Mouse (Mus musculus) embryonic facial prominence, embryonic 11.5 days (tissue): Measurements from ENCODE around the gene Hoxb9. TPM values are rescaled to one million over a fixed set of nuclear protein-coding genes. Genes with fewer than 3 reads are reported as not detected.

ENCODE experiments used
- ATAC-seq: fragments of 200-750 bp; cut with Nextera tagmentation; replicated peaks from 2 replicates; pipeline ENCODE4 v1.8.0; 2017; ENCODE audit warnings: low read depth; ENCODE audit not compliant: insufficient number of reproducible peaks, low FRiP score, low TSS enrichment
- DNase-seq: peaks from one replicate; pipeline ENCODE4 v3.0.0-alpha.2; 2015; ENCODE audit warnings: low spot score
- H3K27ac ChIP-seq: fragments of 300-500 bp; sonication (generic); replicated peaks from 2 replicates; pipeline ENCODE4 v1.5.1; 2014; ENCODE audit warnings: mild to moderate bottlenecking, low read depth, low read length, control low read depth
- H3K27me3 ChIP-seq: fragments of 300-500 bp; sonication (generic); 2 replicates; pipeline ENCODE4 v1.6.1; 2014; ENCODE audit warnings: mild to moderate bottlenecking, low read length, moderate library complexity, mixed read lengths; ENCODE audit not compliant: control insufficient read depth, insufficient read depth
- H3K36me3 ChIP-seq: fragments of 300-500 bp; sonication (generic); replicated peaks from 2 replicates; pipeline ENCODE4 v1.6.1; 2014; ENCODE audit warnings: low read depth, mild to moderate bottlenecking, low read length, moderate library complexity, mixed read lengths; ENCODE audit not compliant: control insufficient read depth, insufficient read depth
- H3K4me1 ChIP-seq: fragments of 300-500 bp; sonication (generic); 2 replicates; pipeline ENCODE4 v1.6.1; 2014; ENCODE audit warnings: low read length, mixed read lengths; ENCODE audit not compliant: control insufficient read depth, insufficient read depth
- H3K4me2 ChIP-seq: fragments of 300-500 bp; sonication (generic); 2 replicates; pipeline ENCODE4 v1.6.1; 2014; ENCODE audit warnings: low read depth, mild to moderate bottlenecking, control low read depth, low read length, moderate library complexity
- H3K4me3 ChIP-seq: fragments of 300-500 bp; sonication (generic); 2 replicates; pipeline ENCODE4 v1.5.1; 2014; ENCODE audit warnings: low read depth, low read length, control low read depth
- H3K9ac ChIP-seq: fragments of 300-500 bp; sonication (generic); replicated peaks from 2 replicates; pipeline ENCODE4 v1.6.1; 2014; ENCODE audit warnings: mild to moderate bottlenecking, control low read depth, low read length
- H3K9me3 ChIP-seq: fragments of 300-500 bp; sonication (generic); replicated peaks from 2 replicates; pipeline ENCODE4 v1.6.1; 2016; ENCODE audit warnings: mild to moderate bottlenecking, low read length, inconsistent platforms, mixed read lengths; ENCODE audit not compliant: control insufficient read depth
- WGBS: fragments of 180-500 bp; shearing (Covaris S2); extraction: QIAGEN DNeasy Blood & Tissue Kit; methylation state at CpG from one replicate; pipeline ENCODE4 v1.1.7; 2014; 5-methylcytosine and 5-hydroxymethylcytosine counted together
- polyA plus RNA-seq: library from polyadenylated mRNA; unstranded; fragments of >200 nt; fragmentation: Nextera tagmentation; extraction: Ambion mirVana; gene quantifications from 2 replicates; pipeline ENCODE4 v1.2.1, GENCODE M21; 2014

Gene Hoxb9
- polyA plus RNA-seq, 1 experiment from 2014 or later = 0.38 TPM

GRCm38 (mm10) chr11:96284774-96285734 is 13.8 kb downstream of the Hoxb9 start:
- WGBS = under 1% methylated on average over 33 of the region's 37 CpGs
- Histone ChIP-seq H3K27me3 (peaks cover 91% of the 10 kb centered on the region), H3K27ac (no peak overlapping the region), H3K4me2 (no peak overlapping the region), H3K4me1 (no peaks in the 10 kb centered on the region), H3K9me3 (no peaks in the 10 kb centered on the region), H3K9ac (no peak overlapping the region), H3K4me3 (no peak overlapping the region), H3K36me3 (no peaks in the 10 kb centered on the region; the same call in 1 of the 2 replicates)
- ATAC-seq (no peak), DNase-seq (no peak)

GRCm38 (mm10) chr11:96285771-96286738 is 14.8 kb downstream of the Hoxb9 start, which contains the start of gene Hoxb7:
TSS of gene Hoxb7 (plus strand) at chr11:96286623.
- Histone ChIP-seq H3K4me3 (no peak within 1 kb of the TSS), H3K4me2 (peak within 1 kb of the TSS; percentile 21; the same call in 1 of the 2 replicates), H3K27ac (no peak within 1 kb of the TSS), H3K9ac (no peak within 1 kb of the TSS), H3K9me3 (no peaks in the 10 kb centered on the region), H3K27me3 (peaks cover 92% of the 10 kb centered on the region), H3K36me3 (no peaks in the 10 kb centered on the region; the same call in 1 of the 2 replicates), H3K4me1 (no peaks in the 10 kb centered on the region)
- DNase-seq = no peak
- WGBS = 1% methylated on average over 43 of the region's 43 CpGs
- no peak for ATAC-seq

GRCm38 (mm10) chr11:96286739-96287385 is 15.6 kb downstream of the Hoxb9 start:
- H3K4me2 ChIP-seq = peak overlapping the region; percentile 21; the same call in 1 of the 2 replicates
- H3K36me3 ChIP-seq = no peaks in the 10 kb centered on the region
- ATAC-seq (no peak), DNase-seq (no peak)
- no peak overlapping the region for H3K9ac ChIP-seq
- WGBS = under 1% methylated on average over 54 of the region's 55 CpGs
- H3K4me3 ChIP-seq = no peak overlapping the region
- H3K9me3 ChIP-seq = no peaks in the 10 kb centered on the region
- H3K27ac ChIP-seq = no peak overlapping the region
- peaks cover 91% of the 10 kb centered on the region for H3K27me3 ChIP-seq
- H3K4me1 ChIP-seq = no peaks in the 10 kb centered on the region

- no peak for ATAC-seq
- Histone ChIP-seq H3K27me3 (peaks cover 92% of the 10 kb centered on the region), H3K27ac (no peak overlapping the region), H3K4me2 (no peak overlapping the region), H3K4me1 (no peaks in the 10 kb centered on the region), H3K36me3 (no peaks in the 10 kb centered on the region), H3K4me3 (no peak overlapping the region), H3K9ac (no peak overlapping the region), H3K9me3 (no peaks in the 10 kb centered on the region)
- no peak for DNase-seq
- WGBS = 0% methylated on average over 9 of the region's 9 CpGs
Measured at GRCm38 (mm10) chr11:96287411-96287810, 16.2 kb downstream of the Hoxb9 start.

GRCm38 (mm10) chr11:96288455-96289221 is 17.4 kb downstream of the Hoxb9 start:
- WGBS = 7% methylated on average over 1 of the region's 1 CpGs
- no peaks in the 10 kb centered on the region for H3K36me3 ChIP-seq
- H3K27me3 ChIP-seq = peaks cover 94% of the 10 kb centered on the region
- DNase-seq (no peak), ATAC-seq (no peak)
- no peak overlapping the region for H3K4me2 ChIP-seq
- H3K9me3 ChIP-seq = no peaks in the 10 kb centered on the region
- H3K4me1 ChIP-seq = no peaks in the 10 kb centered on the region
- H3K9ac ChIP-seq = no peak overlapping the region
- no peak overlapping the region for H3K27ac ChIP-seq
- no peak overlapping the region for H3K4me3 ChIP-seq

- H3K4me3 ChIP-seq = no peak overlapping the region
- no peaks in the 10 kb centered on the region for H3K4me1 ChIP-seq
- no peak overlapping the region for H3K9ac ChIP-seq
- DNase-seq = no peak
- no peak for ATAC-seq
- peaks cover 96% of the 10 kb centered on the region for H3K27me3 ChIP-seq
- no peak overlapping the region for H3K4me2 ChIP-seq
- no peaks in the 10 kb centered on the region for H3K36me3 ChIP-seq
- no peak overlapping the region for H3K27ac ChIP-seq
- WGBS = 2% methylated on average over 21 of the region's 21 CpGs
- H3K9me3 ChIP-seq = no peaks in the 10 kb centered on the region
Measured at GRCm38 (mm10) chr11:96289293-96289692, 18.0 kb downstream of the Hoxb9 start.

GRCm38 (mm10) chr11:96289837-96290236 is 18.6 kb downstream of the Hoxb9 start:
- 7% methylated on average over 6 of the region's 6 CpGs for WGBS
- no peak overlapping the region for H3K4me2 ChIP-seq
- no peaks in the 10 kb centered on the region for H3K36me3 ChIP-seq
- H3K4me3 ChIP-seq = no peak overlapping the region
- ATAC-seq (no peak), DNase-seq (no peak)
- H3K9ac ChIP-seq = no peak overlapping the region
- no peak overlapping the region for H3K27ac ChIP-seq
- H3K9me3 ChIP-seq = no peaks in the 10 kb centered on the region
- H3K4me1 ChIP-seq = no peaks in the 10 kb centered on the region
- peaks cover 96% of the 10 kb centered on the region for H3K27me3 ChIP-seq
